Mouse (Mus musculus) T-helper 1 cell (primary cell): Measurements from ENCODE around the gene Nfia.

Experiments used
- in situ Hi-C: fragments of 300-600 bp; cut with MboI, MseI; formaldehyde crosslinking; loops from one replicate; pipeline ENCODE4 v1.15.1; 2025; ENCODE audit warnings: high pct_unique_total_duplicates

Nfia gene

DNA sequence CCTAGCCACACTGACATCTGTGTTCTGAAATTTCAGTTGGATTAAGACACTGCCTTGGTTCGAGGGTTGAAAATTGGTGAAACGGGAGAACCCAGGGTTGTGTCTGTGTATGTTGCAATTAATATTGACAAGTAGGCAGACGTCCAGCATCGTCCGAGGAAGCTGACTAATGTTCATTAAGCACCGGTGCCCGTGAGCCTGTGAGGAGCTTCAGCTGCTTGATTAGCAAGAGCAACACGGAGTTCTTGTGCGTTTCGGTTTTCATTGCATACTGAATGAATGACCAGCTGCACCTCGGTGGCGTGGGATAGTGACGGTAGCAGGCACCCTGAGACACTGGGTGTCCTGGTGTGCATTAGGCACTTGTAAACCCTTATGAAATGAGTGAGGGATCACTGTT is 64.3 kb downstream of the Nfia start:
- in situ Hi-C loops, result no loop called here

DNA sequence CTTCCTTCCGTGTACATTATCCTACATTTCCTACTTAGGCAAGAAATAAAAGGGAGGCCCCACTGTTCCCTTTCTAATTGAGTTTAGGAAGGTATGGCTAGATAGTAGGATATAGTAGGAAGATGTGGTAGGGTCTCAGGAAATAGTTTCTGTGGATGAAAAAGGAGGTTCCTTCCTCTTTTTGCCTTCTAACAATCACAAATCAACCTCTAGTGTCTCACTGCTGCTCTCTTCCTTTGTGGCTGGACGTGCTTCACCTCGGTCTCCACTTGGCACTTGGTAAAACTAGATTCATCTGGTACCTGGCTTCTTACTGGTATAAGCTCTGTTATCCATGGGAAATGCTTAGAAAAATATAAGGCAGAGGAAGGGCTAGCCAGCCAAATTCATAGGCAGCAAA is 65.2 kb downstream of the Nfia start:
- in situ Hi-C loops, result no loop called here

DNA sequence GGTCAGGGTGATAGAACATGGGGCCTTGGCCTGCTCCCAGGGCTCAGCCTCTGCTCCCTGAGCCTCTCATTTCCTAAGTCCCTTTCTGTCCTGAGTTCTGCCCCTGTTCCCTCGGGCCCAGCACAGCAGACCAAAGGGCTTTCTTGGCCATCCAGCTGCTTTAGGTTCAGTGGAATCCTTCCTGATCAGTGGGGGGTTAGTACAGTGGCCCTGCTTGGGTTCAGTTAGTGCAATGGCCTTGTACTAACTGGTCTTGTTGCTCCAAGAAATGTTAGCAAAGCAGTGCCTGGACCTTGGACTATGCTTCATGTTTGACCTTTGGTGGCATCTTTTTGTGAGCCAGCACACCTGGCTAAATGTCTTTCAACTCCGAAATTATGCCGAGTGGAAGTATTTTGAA is 66.1 kb downstream of the Nfia start:
- in situ Hi-C loops, result no loop called here

DNA sequence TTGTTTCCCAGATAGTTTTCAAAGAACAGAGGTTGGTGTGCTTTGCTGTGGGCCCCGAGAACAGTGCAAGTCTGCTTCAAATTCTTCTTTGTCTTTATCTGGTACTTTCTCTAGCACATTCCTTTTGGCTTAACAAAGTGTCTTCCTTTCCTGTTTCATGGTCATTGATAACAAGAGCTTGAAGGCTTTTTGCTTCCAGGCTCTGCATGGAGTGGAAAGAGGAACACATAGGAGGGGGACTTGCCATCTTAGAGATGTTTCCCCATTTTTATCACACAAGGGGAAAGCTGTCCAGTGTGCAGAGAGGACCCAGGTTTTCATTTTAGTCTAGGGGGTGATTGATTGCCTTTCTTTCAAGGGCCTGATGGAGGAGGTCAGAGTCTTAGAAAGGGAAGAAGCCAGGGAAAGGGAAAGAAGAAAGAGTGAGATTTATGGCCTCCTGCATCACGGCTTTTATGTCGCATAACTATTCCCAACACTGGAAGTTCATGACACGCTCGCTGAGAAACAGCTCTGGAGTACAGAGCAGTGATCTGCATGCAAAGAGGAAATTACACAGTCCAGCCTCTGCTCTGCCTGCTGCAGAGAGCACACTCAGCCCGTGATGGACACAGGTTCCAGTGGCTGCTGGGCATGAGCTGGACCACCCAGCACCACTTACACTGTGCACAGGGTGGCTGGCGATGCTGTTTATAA is 67.0 kb downstream of the Nfia start:
- in situ Hi-C loops, result no loop called here

DNA sequence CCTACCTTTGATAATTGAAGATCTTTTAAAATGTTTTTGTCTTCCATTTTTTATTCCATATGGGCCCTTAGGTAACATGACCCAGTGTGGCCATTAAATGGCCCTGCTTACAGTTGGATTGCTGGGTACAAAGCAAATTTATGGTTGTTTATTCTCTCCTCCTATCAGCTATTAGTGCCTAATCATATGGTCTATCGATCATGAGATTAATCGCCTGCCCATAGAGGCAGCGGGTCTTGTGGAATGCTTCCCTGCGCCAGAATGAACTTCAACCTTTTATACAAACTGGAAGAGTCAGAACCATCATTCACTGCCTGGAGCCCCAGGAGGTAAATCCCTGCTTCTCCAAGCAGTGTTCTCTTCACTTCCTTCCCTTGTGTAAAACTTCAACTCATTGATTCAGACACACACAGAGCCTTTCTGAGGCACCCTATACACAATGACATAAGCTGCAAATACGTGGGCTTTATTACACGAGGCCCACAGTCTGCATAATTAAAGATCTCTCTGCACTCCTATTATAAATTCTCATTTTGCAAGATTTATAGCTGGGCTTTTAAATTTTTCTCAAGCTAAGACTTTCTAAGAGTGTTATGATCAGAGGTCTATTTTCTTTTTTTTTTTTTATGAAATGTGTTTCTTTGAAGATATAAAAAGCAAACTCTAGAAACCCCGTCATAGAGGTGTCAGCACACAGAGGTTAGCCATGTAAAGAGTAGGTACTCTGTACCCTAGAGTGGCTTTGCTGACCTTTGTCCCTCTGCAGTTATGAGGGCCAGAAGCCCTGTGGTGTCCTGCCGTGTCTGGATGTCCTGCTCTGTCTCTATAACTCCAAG is 67.9 kb downstream of the Nfia start:
- in situ Hi-C loops, result no loop called here

DNA sequence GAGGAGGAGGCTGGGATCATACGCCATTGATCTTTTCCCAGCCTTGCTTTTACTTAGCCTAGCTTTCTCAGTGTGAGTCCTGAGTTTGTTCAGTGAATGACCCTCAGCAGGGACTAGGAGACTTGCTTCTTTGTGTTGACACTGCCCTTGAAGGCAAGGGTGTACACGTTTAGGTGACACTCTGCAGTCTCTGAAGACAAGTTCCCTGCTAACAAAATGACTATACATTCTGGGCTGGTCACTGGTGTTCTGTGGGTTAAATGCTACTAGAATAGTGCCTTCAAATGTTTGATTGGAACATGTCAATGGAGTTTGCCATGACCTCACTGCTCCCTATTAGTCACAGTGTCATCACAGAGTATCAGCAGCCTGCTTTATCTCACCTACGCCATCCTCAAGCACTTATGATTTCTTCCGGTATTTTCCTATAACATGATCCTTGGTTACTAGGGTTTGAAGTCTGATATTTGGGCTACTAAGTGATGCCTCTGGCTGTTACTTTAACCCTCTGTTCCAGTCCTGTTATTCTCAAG is 68.6 kb downstream of the Nfia start:
- in situ Hi-C loops, result no loop called here

DNA sequence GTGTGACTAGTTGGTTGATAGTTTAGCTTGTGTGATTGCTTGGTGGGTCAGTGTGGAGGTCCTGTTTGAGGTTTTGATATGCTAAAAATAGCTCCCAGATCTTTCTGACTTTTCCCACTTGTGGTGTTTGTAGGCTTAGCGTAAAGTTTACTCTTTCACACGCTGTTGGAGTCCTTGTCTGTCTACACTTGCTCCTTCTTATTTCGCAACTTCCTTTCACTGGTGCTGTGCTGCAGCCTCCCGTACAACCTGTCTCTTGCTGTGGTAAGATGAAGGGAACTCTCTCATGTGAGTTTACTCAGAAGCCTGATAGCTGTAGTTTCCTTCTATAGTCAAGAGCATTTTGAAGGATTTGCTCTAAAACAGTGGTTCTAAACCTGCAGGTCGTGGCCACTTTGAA is 69.2 kb downstream of the Nfia start:
- in situ Hi-C loops, result no loop called here

DNA sequence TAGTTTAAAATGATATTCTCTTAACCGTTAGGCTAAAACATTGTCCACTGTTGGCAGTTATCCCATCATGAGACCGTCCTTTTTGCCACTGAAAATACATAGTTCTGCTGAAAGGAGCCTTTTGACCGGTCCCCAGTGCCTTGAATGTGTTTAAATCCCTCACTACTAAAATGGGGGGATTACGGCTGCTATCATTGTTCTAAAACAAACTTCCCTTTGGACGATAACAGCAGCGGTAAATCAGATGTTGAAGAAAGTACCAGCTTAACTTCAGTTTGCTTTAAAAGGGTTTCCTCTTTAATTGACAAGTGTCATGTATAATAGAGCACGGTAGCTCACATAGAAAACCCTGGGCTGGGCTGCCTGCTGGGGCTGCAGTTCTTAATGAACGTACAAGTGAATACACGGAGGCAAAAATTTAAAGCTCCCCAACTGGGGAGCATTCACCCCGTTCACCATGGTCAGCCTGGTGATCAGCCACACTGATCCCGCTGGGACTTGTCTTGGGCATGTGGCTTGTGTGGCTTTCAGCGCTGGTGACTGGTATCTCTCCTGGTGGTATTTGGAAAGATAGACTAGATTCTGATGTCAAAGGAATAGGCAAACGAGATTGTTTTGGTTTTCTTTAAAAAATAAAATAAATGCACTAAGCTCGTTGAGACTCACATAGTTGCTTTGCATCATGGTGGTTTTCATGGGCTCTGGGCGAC is 71.6 kb downstream of the Nfia start:
- in situ Hi-C loops, result no loop called here

DNA sequence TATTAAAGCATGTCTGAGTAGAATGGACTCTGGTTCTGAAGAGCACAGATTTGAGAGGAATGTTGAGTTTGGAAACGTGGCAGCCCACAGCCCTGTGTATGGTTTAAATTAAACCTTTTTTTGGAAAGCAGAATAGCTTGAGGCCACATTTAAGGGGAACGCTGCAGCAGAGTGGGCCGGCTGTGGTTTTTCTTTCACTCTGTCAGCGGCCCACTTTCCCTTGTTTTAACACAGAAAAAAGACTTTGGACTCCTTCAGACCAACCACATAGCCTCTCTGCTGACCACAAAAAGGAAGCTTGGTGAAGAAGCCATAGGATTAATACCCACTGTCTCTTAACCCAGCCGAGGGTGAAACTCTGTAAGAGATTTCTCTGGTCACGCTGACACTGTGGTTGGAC is 72.4 kb downstream of the Nfia start:
- in situ Hi-C loops, result no loop called here

DNA sequence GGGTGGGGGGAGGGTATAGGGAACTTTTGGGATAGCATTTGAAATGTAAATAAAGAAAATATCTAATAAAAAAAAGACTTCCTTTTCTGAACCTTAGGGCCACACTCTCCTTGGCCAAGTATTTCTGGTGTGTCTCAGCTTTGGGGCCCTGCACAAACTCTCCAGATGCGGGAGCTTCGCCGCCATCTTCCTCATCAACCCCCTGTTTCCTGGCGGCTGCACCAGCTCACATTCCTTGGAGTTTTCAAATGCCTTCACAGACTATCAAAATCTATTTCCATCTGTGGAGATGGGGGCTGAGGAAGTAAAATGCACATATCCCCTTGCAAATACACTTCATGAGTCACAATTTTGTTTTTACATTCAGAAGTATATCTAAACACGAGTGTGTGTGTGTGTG is 75.1 kb downstream of the Nfia start:
- in situ Hi-C loops, result no loop called here

DNA sequence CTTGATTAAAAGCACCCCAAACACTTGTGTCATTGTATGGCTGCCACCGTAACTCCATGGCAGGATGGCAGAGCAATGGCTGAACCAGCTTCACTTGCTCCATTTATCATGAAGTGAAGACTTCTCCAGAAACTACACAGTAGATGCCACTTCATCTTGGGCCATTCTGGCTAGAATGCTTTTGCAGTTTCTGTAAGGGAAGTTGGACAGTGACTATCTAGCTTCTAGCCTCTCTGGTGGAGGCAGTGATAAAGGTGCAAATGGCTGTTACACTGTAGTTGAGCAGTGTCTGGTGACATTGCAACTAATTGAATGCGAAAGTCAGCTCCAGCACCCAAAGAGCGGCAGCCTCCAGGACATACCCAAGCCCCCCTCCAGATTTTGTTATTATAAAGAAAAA is 78.5 kb downstream of the Nfia start:
- in situ Hi-C loops, result no loop called here

DNA sequence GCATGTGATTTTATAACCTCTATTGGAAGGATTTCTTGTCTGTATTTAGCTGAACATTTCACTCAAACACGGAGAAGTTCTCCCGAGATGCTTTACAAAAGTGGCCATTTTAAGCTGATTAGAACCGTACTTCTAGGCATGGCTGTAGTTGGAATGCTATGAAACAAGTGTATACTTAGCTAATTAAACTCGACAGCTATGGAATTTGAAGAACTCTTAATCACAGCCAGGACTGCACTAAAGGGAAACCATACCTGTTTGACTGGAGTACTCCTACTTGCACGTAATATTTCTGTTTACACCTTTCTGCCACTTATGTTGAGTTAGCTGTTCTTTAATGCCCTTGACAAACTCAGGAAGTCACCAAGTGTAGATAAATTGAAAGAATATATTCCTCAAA is 79.2 kb downstream of the Nfia start:
- in situ Hi-C loops, result no loop called here

DNA sequence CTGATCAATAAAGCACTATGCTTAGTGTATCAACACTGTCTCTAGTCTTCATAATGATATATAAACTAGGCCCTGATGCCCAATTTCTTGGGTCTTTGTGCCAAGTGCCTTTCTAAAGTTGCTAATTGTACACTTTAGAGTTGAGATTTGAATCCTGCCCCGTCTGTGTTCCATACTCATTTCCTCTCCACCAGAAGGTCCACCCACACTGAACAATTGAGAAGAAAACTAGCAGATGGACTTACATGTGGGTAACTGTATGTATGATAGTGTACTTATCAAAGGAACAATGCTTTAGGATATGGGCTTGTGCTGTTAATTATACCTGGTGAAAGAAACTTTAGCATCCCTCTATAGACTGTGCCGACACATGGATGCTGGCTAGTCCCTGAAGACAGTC is 80.1 kb downstream of the Nfia start:
- in situ Hi-C loops, result no loop called here

DNA sequence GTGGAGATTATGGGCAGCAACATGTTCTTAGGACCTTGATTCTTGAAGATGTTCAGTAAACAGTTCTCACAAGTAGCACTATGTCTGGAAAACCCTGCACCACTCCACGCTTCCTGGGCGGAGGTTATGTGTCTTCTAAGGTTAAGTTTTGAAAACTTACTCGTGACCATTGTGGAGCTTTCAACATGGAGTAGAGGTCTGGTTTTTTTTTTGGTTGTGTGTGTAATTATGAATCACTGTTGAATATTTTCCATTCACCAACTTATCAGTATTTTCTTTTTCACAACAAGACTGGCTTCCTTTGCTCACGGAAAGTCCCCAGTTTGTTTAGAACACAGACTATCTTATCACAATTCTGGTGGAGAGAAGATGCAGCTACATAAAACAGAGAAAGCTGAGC is 82.2 kb downstream of the Nfia start:
- in situ Hi-C loops, result loop anchor here (5.0 kb wide), 1 partner anchor 87 kb away; no protein-coding TSS in a partner anchor

DNA sequence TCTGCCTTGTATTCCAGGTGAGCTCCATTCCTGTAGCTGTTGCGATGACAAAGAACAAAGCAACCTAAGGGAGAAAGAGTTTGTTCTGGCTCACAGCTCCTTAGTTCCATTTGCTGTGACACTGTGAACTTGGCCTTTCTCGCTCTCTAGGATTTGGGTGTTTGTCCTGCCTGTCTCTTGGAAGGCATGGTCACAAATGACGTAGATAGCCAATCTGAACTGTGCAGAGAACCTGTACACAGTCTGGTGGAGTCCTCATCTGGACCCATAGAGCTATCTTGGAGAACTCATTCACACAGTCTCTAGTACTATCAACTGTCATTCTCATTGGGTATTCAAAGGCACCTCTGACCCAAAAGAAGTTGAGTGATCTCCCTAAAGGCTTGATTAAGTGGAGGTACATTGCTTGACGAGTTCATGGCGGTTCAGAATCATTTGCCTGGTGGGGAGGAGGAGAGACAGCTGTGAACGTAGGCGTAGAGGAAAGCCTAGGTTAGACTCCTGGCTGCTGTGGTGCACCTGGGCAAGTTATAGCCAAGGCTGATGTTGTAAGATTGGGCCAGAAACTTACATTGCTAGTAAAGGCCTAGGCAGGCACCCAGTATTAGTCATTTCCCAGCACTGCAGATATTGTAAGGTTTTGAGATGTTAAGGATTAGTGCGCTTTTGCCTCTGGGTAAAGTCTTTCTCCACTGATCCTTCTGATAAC is 83.3 kb downstream of the Nfia start:
- in situ Hi-C loops, result loop anchor here (5.0 kb wide), 1 partner anchor 89 kb away; no protein-coding TSS in a partner anchor

DNA sequence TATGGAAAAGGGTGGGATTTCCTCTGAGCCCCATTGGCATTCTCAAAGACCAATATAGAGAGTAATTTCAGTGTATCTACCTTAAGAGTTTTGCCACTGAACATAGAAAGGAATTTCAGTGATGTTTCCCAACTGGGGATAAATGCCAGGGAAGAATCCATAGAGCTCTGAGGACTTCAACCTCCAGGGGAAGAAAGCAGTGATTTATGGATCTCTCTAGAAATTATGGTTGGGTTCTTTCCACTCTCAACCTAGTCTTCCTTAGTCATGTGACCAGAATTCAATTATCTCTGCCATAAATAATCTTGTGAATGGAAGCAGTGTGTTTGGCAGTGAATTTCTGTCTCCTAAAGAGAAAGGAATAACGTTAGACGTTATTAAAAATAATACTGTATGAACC is 85.0 kb downstream of the Nfia start:
- in situ Hi-C loops, result loop anchor here (5.0 kb wide), 1 partner anchor 90 kb away; no protein-coding TSS in a partner anchor

DNA sequence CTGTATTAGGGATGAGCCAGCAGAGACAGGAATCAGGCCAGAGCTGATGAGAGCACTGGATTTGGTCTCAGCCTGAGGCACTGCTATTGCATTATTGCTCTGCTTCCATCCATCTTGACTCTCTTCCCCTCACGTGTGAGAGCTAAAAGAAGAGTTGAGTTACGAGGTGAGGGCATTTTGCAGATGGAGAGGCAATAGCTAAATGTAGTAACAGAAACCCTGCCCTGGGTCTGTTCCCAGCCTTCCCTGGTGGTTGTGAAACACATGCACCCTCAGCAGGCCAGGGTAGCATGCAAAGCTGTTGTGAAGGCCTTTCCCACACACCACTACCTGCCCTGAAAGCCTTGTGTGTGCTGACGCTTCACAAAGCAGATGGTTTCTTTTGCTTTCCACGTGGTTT is 86.9 kb downstream of the Nfia start:
- in situ Hi-C loops, result loop anchor here (5.0 kb wide), 1 partner anchor 92 kb away; no protein-coding TSS in a partner anchor

DNA sequence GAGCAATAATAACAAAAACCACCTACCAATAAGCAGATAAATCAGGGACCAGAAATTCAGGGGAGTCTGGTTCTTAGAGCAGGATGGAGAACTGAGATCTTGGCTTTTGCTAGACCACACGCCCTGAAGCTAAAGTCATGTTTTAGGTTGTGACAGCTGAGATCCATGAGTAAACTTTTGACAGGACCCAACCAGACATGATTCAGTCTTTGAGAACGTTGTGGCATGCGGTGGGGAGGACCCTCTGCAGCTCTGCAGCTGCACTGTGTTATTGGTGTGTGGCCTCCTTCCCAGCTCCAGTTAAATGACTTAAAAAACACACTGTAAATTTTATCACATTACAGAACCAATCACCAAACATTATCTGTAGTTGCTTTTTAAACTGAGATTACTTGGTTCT is 87.8 kb downstream of the Nfia start:
- in situ Hi-C loops, result no loop called here

DNA sequence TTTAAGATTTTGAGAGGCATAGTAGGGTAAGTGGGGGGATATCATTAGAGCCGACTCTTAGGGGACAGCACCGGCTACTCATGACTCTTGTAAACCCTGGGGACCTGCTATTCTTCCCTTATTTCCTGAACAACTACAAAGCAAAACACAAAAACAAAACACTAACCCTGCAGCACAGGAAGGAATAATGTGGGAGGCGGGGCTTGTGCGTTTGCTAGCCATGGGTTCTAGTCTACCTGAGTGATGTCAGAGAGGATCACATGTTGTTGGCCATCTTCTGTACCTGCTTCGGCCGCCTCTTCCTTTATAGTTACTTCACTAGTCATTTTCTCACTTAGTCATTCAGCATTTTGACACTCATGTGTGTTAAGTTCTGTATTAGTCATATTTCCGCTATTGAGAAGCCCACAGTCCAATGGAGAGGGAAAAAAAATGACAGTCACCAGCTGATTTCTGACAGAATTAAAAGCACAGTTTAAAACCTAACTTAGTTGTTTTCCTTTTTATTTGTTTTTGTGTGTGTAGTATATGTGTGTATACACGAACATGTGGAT is 88.3 kb downstream of the Nfia start:
- in situ Hi-C loops, result no loop called here

DNA sequence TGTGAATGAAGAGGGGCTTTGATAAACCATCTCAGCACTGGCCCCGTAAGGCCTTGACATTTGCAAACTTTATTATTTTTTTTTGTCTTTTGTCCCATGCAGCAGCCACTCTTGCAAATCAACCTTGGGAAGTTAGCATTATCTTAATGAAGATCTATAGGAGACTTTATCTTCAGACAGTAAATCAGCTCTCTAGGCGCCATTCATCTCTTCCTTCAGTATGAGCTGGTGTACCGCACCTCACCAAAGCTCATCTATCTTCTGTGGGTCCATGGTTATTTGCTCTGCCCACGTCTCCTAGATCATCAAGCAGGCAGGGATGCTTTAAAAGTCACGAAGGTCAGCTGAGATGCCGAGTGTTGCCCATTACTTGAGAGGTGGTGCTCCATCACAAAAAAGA is 89.8 kb downstream of the Nfia start:
- in situ Hi-C loops, result no loop called here

DNA sequence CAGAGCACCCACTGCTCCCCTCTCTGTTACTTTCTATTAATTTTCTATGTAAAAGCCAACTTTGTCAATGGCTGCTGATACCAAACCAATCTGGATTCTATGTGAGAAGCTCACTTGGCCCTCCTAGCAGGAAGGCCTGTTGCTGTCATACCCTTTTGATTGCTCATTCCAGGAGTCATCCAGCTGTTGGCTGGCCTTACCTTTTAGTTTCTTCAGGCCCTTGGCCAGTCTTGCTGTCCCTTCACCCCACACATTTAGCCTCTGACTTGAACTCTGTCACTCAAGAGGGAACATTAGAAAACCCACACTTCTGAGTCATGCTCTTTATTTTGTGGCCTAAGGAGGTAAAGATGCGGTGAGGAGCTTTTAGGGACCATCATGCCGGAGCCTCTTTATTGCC is 91.7 kb downstream of the Nfia start:
- in situ Hi-C loops, result no loop called here
